ENCODE assay signal across 9 mouse cellular contexts in the genomic region with DNA sequence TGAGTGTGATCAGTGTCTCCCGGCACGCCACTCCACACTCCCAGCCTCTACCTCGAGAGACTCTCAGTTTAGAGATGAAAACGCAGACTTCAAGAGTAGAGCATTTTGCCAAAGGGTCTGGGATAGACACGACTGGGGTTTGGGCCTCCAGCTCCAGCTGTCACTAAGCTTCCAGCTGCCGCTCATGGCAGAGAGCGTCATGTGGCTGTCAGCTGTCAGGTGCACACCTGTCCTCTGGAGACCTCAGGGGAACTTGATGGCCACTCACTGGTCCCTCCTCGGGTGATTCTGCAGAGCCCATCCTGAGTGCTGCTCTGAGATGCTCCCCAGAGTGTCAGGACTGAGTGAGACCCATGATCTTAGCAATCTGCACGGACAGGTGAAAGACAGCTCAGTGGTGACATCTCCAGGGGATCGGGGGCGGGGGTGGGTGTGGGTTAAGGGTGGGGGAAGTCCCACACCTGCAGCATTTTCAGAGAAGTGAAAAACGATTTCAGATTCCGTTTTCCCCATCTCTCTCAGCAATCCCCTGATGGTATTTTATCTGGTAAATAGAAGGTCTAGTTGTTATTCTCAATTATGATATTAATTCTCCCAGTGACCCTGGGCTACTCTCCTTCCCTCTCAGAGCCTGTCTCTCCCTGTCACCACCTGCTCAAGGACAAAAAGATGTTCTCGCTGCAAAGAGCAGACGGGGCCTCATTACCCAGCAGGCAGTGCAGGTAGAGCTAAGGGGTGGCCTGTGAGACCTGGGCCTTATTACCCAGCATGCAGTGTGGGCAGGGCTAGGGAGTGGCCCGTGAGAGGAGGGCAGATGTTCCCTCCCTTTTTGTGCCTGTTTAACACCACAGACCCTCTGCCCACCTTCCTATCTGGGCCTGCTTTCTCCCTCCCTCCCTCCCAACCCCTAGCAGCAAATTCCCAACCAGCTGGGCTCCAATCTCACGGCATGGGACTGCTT.
DNase-seq lines count a peak whose midpoint lies in the region; ATAC-seq and TF ChIP-seq lines count a peak whose summit lies in the region.
"Had no signal": no experiment of that assay in that cellular context is flagged by ENCODE, and none has a peak within 500 bp of the region (broad histone marks: within the 10 kb centered on the region; RNA-seq: fewer than 3 reads in every experiment).

No protein-coding gene starts in this region.

- H3K9me3 ChIP-seq in CH12.LX (replicated peaks; ENCODE audit: low read length), result peaks cover 4% of the 10 kb centered on the region
- H3K9me3 ChIP-seq in forebrain, embryonic 16.5 days (ENCODE audit: control insufficient read depth, low read length), result no peaks in the 10 kb centered on the region
- no peaks in the 10 kb centered on the region for H3K9me3 ChIP-seq in limb, embryonic 14.5 days (ENCODE audit: control insufficient read depth, low read length)
- H3K9me3 ChIP-seq: heart, embryonic 10.5 days; limb, embryonic 15.5 days had no signal

- dilution Hi-C loops in CH12.LX (cut with MboI; ENCODE audit: extremely low pct_ligation_motif_present, extremely low pct_unique_long_range_greater_than_20kb, low sequenced_read_pairs), result no loop called here

- H3K79me2 ChIP-seq in CH12.LX (replicated peaks; ENCODE audit: control insufficient read depth, extremely low read depth, insufficient read depth, poor library complexity, severe bottlenecking), result no peaks in the 10 kb centered on the region

- ATAC-seq in forebrain, embryonic 16.5 days, result peak; percentile 34
- ATAC-seq in limb, embryonic 14.5 days (ENCODE audit: low FRiP score, low read depth), result peak; percentile 45

- no peak overlapping the region for H3K27ac ChIP-seq in CH12.LX (ENCODE audit: insufficient read depth, low read depth)
- peak overlapping the region; percentile 68 for H3K27ac ChIP-seq in forebrain, embryonic 16.5 days (ENCODE audit: low read length)
- no peak overlapping the region for H3K27ac ChIP-seq in limb, embryonic 14.5 days (replicated peaks; ENCODE audit: low read depth, low read length)
- no peak overlapping the region for H3K27ac ChIP-seq in thymus, adult 2 months (ENCODE audit: control insufficient read depth, insufficient read depth, low read length)
- H3K27ac ChIP-seq: heart, embryonic 10.5 days; limb, embryonic 15.5 days had no signal

- in situ Hi-C loops in CH12.LX (cut with MboI; ENCODE audit: low pct_ligation_motif_present, low pct_unique_long_range_greater_than_20kb, low sequenced_read_pairs), result loop anchor here (10.0 kb wide), 1 partner anchor 159 kb away; no protein-coding TSS in a partner anchor

- DNase-seq in A20 (ENCODE audit: low read depth, low spot score) (peak; percentile 90), CH12.LX (ENCODE audit: extremely low read depth) (peak; percentile 74)
- peak; percentile 26 for DNase-seq in limb, embryonic 14.5 days (ENCODE audit: low spot score)
- no peak for DNase-seq in c-Kit-positive CD71-positive TER-119-positive erythroid progenitor cells, embryonic 14.5 days (ENCODE audit: low spot score)
- no peak for DNase-seq in lung, postnatal 10 days
- no peak for DNase-seq in thymus, adult 2 months

- peak; percentile 64 for TF ChIP-seq POLR2A in CH12.LX (IDR thresholded peaks at IDR 0.05; ENCODE audit: low read depth, low read length)
- TF ChIP-seq POLR2A in limb, embryonic 14.5 days (IDR thresholded peaks at IDR 0.05; ENCODE audit: borderline replicate concordance, extremely low read depth, insufficient read depth, insufficient read length), result no peak
- TF ChIP-seq POLR2A in thymus, adult 2 months (IDR thresholded peaks at IDR 0.05; ENCODE audit: control insufficient read depth, extremely low read depth, insufficient read depth, low read length, poor library complexity), result no peak

- 46% methylated on average over 17 of the region's 17 CpGs for WGBS in forebrain, embryonic 16.5 days
- 44% methylated on average over 17 of the region's 17 CpGs for WGBS in limb, embryonic 14.5 days
- 59% methylated on average over 17 of the region's 17 CpGs for WGBS in thymus, adult 2 months

- no peaks in the 10 kb centered on the region for H3K36me3 ChIP-seq in CH12.LX (replicated peaks in 1 of 2; ENCODE audit: control insufficient read depth in 1 of 2, insufficient read depth in 1 of 2, low read length in 1 of 2)
- no peaks in the 10 kb centered on the region for H3K36me3 ChIP-seq in forebrain, embryonic 16.5 days (ENCODE audit: control insufficient read depth, insufficient read depth)
- H3K36me3 ChIP-seq in limb, embryonic 14.5 days (ENCODE audit: control insufficient read depth, insufficient read depth, low read length), result no peaks in the 10 kb centered on the region
- no peaks in the 10 kb centered on the region for H3K36me3 ChIP-seq in thymus, adult 2 months (ENCODE audit: control insufficient read depth, insufficient read depth, low read length)
- H3K36me3 ChIP-seq: heart, embryonic 10.5 days; limb, embryonic 15.5 days had no signal

- peak overlapping the region; percentile 43 for H3K4me2 ChIP-seq in CH12.LX (ENCODE audit: insufficient read depth, low read depth, poor library complexity, severe bottlenecking)
- no peak overlapping the region for H3K4me2 ChIP-seq in forebrain, embryonic 16.5 days (ENCODE audit: low read length)
- no peak overlapping the region for H3K4me2 ChIP-seq in limb, embryonic 14.5 days (replicated peaks; ENCODE audit: low read depth, low read length, severe bottlenecking)
- H3K4me2 ChIP-seq: limb, embryonic 15.5 days had no signal

- H3K9ac ChIP-seq in CH12.LX (ENCODE audit: insufficient read depth, low read depth), result peak overlapping the region; percentile 42
- 0 out of 2 replicates have a peak overlapping the region, but pooled peaks have one; percentile 19 for H3K9ac ChIP-seq in forebrain, embryonic 16.5 days (replicated peaks; ENCODE audit: low read depth, low read length)
- no peak overlapping the region for H3K9ac ChIP-seq in limb, embryonic 14.5 days (ENCODE audit: low read depth, low read length, severe bottlenecking)
- H3K9ac ChIP-seq: limb, embryonic 15.5 days had no signal

- no peak; the same call in 1 of the 2 replicates for TF ChIP-seq RAD21 in CH12.LX (IDR thresholded peaks at IDR 0.05; ENCODE audit: low read depth, low read length)

- peaks cover 51% of the 10 kb centered on the region for H3K27me3 ChIP-seq in CH12.LX (replicated peaks)
- H3K27me3 ChIP-seq in forebrain, embryonic 16.5 days (replicated peaks; ENCODE audit: control insufficient read depth, insufficient read depth, low read length), result no peaks in the 10 kb centered on the region
- no peaks in the 10 kb centered on the region for H3K27me3 ChIP-seq in limb, embryonic 14.5 days (ENCODE audit: control insufficient read depth, insufficient read depth, low read length)
- no peaks in the 10 kb centered on the region for H3K27me3 ChIP-seq in thymus, adult 2 months (ENCODE audit: control insufficient read depth, insufficient read depth, low read length)

- H3K4me3 ChIP-seq in CH12.LX (replicated peaks in 1 of 3; ENCODE audit: low read depth in 2 of 3, low read length in 2 of 3, poor library complexity in 1 of 3), result no peak overlapping the region
- no peak overlapping the region for H3K4me3 ChIP-seq in forebrain, embryonic 16.5 days (replicated peaks; ENCODE audit: low read length)
- H3K4me3 ChIP-seq in limb, embryonic 14.5 days (replicated peaks; ENCODE audit: low read length), result no peak overlapping the region
- H3K4me3 ChIP-seq in thymus, adult 2 months (ENCODE audit: control insufficient read depth, insufficient read depth, low read length), result no peak overlapping the region
- H3K4me3 ChIP-seq: heart, embryonic 10.5 days; limb, embryonic 15.5 days had no signal

- no peak for TF ChIP-seq CTCF in CH12.LX (conservative IDR thresholded peaks at IDR 0.05 in 1 of 2, IDR thresholded peaks at IDR 0.05 in 1 of 2; ENCODE audit: low read depth in 2 of 2, low read length in 2 of 2)
- no peak for TF ChIP-seq CTCF in thymus, adult 2 months (IDR thresholded peaks at IDR 0.05; ENCODE audit: borderline replicate concordance, control insufficient read depth, extremely low read depth, insufficient read depth, low read length, poor library complexity)

- peak; percentile 43; the same call in 1 of the 2 replicates for TF ChIP-seq EP300 in CH12.LX (IDR thresholded peaks at IDR 0.05; ENCODE audit: low read length)

- H3K4me1 ChIP-seq in CH12.LX (ENCODE audit: control insufficient read depth in 1 of 2, insufficient read depth in 2 of 2), result peaks cover 11 to 46% of the 10 kb centered on the region in 2 experiments
- H3K4me1 ChIP-seq in forebrain, embryonic 16.5 days (replicated peaks; ENCODE audit: control insufficient read depth, insufficient read depth, low read length), result peaks cover 48% of the 10 kb centered on the region
- peaks cover 13% of the 10 kb centered on the region for H3K4me1 ChIP-seq in limb, embryonic 14.5 days (ENCODE audit: control insufficient read depth, insufficient read depth, low read length)
- no peaks in the 10 kb centered on the region for H3K4me1 ChIP-seq in thymus, adult 2 months (replicated peaks; ENCODE audit: control insufficient read depth, insufficient read depth, low read length)

TF ChIP-seq in CH12.LX, 34 proteins besides CTCF, POLR2A, EP300 and RAD21 (continues in another document):
- TF ChIP-seq ZKSCAN1 (IDR thresholded peaks at IDR 0.05; ENCODE audit: borderline replicate concordance, low read depth, low read length) (no peak), CHD2 (IDR thresholded peaks at IDR 0.05; ENCODE audit: low read length) (0 out of 2 replicates have a peak, but pooled peaks have one; percentile 9), HCFC1 (IDR thresholded peaks at IDR 0.05; ENCODE audit: low read depth, low read length) (peak; percentile 54), MAZ (IDR thresholded peaks at IDR 0.05; ENCODE audit: low read depth, low read length) (no peak; the same call in 1 of the 2 replicates), MEF2A (IDR thresholded peaks at IDR 0.05; ENCODE audit: borderline replicate concordance, low read depth, low read length) (peak; percentile 8; the same call in 1 of the 2 replicates), TCF12 (IDR thresholded peaks at IDR 0.05; ENCODE audit: low read depth, low read length) (peak; percentile 59), SIN3A (IDR thresholded peaks at IDR 0.05; ENCODE audit: low read length) (0 out of 2 replicates have a peak, but pooled peaks have one; percentile 30), BHLHE40 (IDR thresholded peaks at IDR 0.05; ENCODE audit: low read depth, low read length) (peak; percentile 38; the same call in 1 of the 2 replicates), ZNF384 (IDR thresholded peaks at IDR 0.05; ENCODE audit: low read depth, low read length) (no peak), E2F4 (IDR thresholded peaks at IDR 0.05; ENCODE audit: insufficient replicate concordance, low read depth, low read length) (no peak), UBTF (IDR thresholded peaks at IDR 0.05; ENCODE audit: low read depth, low read length) (no peak), ZMIZ1 (IDR thresholded peaks at IDR 0.05; ENCODE audit: low read depth, low read length) (no peak), POLR2AphosphoS2 (IDR thresholded peaks at IDR 0.05; ENCODE audit: low read depth, low read length) (no peak), MYC (IDR thresholded peaks at IDR 0.05; ENCODE audit: low read depth, low read length) (no peak), MAX (IDR thresholded peaks at IDR 0.05; ENCODE audit: low read length) (no peak), MAFK (IDR thresholded peaks at IDR 0.05; ENCODE audit: insufficient replicate concordance, low read length) (no peak)

Comparison
In these comparisons a context has a peak if more than half of its experiments do, and no peak if none do; other contexts are left out.
1. DNase-seq: peak in A20 (single experiment), CH12.LX (single experiment) and limb, embryonic 14.5 days (single experiment); none in c-Kit-positive CD71-positive TER-119-positive erythroid progenitor cells, embryonic 14.5 days (single experiment), lung, postnatal 10 days (single experiment) and thymus, adult 2 months (single experiment).